Mouse (Mus musculus): ENCODE results near the gene Thada. TPM values are rescaled to one million over a fixed set of nuclear protein-coding genes. Genes with fewer than 3 reads are reported as not detected.

The Thada gene
- polyA plus RNA-seq, 1 experiment from 2014 or later: 8.9 TPM

GRCm38 (mm10) chr17:84155029-84155338, 311.0 kb downstream of the Thada start:
- Histone ChIP-seq H3K9me3 (replicated peaks; ENCODE audit: control insufficient read depth, low read length) (no peaks in the 10 kb centered on the region), H3K9ac (ENCODE audit: low read depth, low read length) (no peak overlapping the region), H3K4me3 (ENCODE audit: low read depth, low read length) (no peak overlapping the region), H3K27ac (ENCODE audit: low read depth, low read length) (no peak overlapping the region), H3K27me3 (ENCODE audit: control insufficient read depth, insufficient read depth, low read length) (peaks cover 2% of the 10 kb centered on the region), H3K36me3 (ENCODE audit: control insufficient read depth, insufficient read depth, low read length) (no peaks in the 10 kb centered on the region), H3K4me1 (ENCODE audit: control insufficient read depth, insufficient read depth, low read length) (peaks cover 55% of the 10 kb centered on the region), H3K4me2 (no peak overlapping the region)
- WGBS (ENCODE audit: insufficient replicate concordance): 84% methylated on average over 6 of the region's 6 CpGs
- no peak for ATAC-seq (replicated peaks; ENCODE audit: insufficient number of reproducible peaks, low FRiP score, low TSS enrichment)

GRCm38 (mm10) chr17:84154302-84155028, 311.5 kb downstream of the Thada start:
- Histone ChIP-seq H3K27ac (ENCODE audit: low read depth, low read length) (peak overlapping the region; percentile 79; the same call in 1 of the 2 replicates), H3K9ac (ENCODE audit: low read depth, low read length) (no peak overlapping the region; the same call in 1 of the 2 replicates), H3K9me3 (replicated peaks; ENCODE audit: control insufficient read depth, low read length) (no peaks in the 10 kb centered on the region), H3K27me3 (ENCODE audit: control insufficient read depth, insufficient read depth, low read length) (peaks cover 2% of the 10 kb centered on the region), H3K4me2 (peak overlapping the region; percentile 20; the same call in 1 of the 2 replicates), H3K36me3 (ENCODE audit: control insufficient read depth, insufficient read depth, low read length) (no peaks in the 10 kb centered on the region), H3K4me3 (ENCODE audit: low read depth, low read length) (no peak overlapping the region), H3K4me1 (ENCODE audit: control insufficient read depth, insufficient read depth, low read length) (peaks cover 59% of the 10 kb centered on the region)
- WGBS (ENCODE audit: insufficient replicate concordance): 57% methylated on average over 10 of the region's 11 CpGs
- ATAC-seq (replicated peaks; ENCODE audit: insufficient number of reproducible peaks, low FRiP score, low TSS enrichment): peak; percentile 72

- Histone ChIP-seq H3K4me1 (ENCODE audit: control insufficient read depth, insufficient read depth, low read length) (peaks cover 69% of the 10 kb centered on the region), H3K27ac (ENCODE audit: low read depth, low read length) (peak overlapping the region; percentile 86), H3K4me2 (no peak overlapping the region; the same call in 1 of the 2 replicates), H3K36me3 (ENCODE audit: control insufficient read depth, insufficient read depth, low read length) (no peaks in the 10 kb centered on the region), H3K9me3 (replicated peaks; ENCODE audit: control insufficient read depth, low read length) (no peaks in the 10 kb centered on the region), H3K27me3 (ENCODE audit: control insufficient read depth, insufficient read depth, low read length) (peaks cover 2% of the 10 kb centered on the region), H3K9ac (ENCODE audit: low read depth, low read length) (peak overlapping the region; percentile 2; the same call in 1 of the 2 replicates), H3K4me3 (ENCODE audit: low read depth, low read length) (no peak overlapping the region)
- ATAC-seq (replicated peaks; ENCODE audit: insufficient number of reproducible peaks, low FRiP score, low TSS enrichment): peak; percentile 75
- WGBS (ENCODE audit: insufficient replicate concordance): 44% methylated on average over 12 of the region's 12 CpGs
Observed at GRCm38 (mm10) chr17:84152976-84153786, 312.8 kb downstream of the Thada start.

- peak overlapping the region; percentile 2; the same call in 1 of the 2 replicates for H3K9ac ChIP-seq (ENCODE audit: low read depth, low read length)
- H3K4me3 ChIP-seq (ENCODE audit: low read depth, low read length): no peak overlapping the region
- ATAC-seq (replicated peaks; ENCODE audit: insufficient number of reproducible peaks, low FRiP score, low TSS enrichment): no peak
- WGBS (ENCODE audit: insufficient replicate concordance): 34% methylated on average over 6 of the region's 6 CpGs
- no peak overlapping the region for H3K4me2 ChIP-seq
- no peaks in the 10 kb centered on the region for H3K36me3 ChIP-seq (ENCODE audit: control insufficient read depth, insufficient read depth, low read length)
- H3K27me3 ChIP-seq (ENCODE audit: control insufficient read depth, insufficient read depth, low read length): peaks cover 2% of the 10 kb centered on the region
- no peaks in the 10 kb centered on the region for H3K9me3 ChIP-seq (replicated peaks; ENCODE audit: control insufficient read depth, low read length)
- peaks cover 67% of the 10 kb centered on the region for H3K4me1 ChIP-seq (ENCODE audit: control insufficient read depth, insufficient read depth, low read length)
- H3K27ac ChIP-seq (ENCODE audit: low read depth, low read length): peak overlapping the region; percentile 86
Observed at GRCm38 (mm10) chr17:84152206-84152975, 313.6 kb downstream of the Thada start.

- Histone ChIP-seq H3K9me3 (replicated peaks; ENCODE audit: control insufficient read depth, low read length) (no peaks in the 10 kb centered on the region), H3K27me3 (ENCODE audit: control insufficient read depth, insufficient read depth, low read length) (peaks cover 2% of the 10 kb centered on the region), H3K4me2 (no peak overlapping the region), H3K9ac (ENCODE audit: low read depth, low read length) (no peak overlapping the region), H3K4me3 (ENCODE audit: low read depth, low read length) (no peak overlapping the region), H3K4me1 (ENCODE audit: control insufficient read depth, insufficient read depth, low read length) (peaks cover 70% of the 10 kb centered on the region), H3K36me3 (ENCODE audit: control insufficient read depth, insufficient read depth, low read length) (no peaks in the 10 kb centered on the region), H3K27ac (ENCODE audit: low read depth, low read length) (no peak overlapping the region)
- ATAC-seq (replicated peaks; ENCODE audit: insufficient number of reproducible peaks, low FRiP score, low TSS enrichment): no peak
- WGBS (ENCODE audit: insufficient replicate concordance): 65% methylated on average over 6 of the region's 6 CpGs
Observed at GRCm38 (mm10) chr17:84151306-84151705, 314.7 kb downstream of the Thada start.

- H3K4me1 ChIP-seq (ENCODE audit: control insufficient read depth, insufficient read depth, low read length): peaks cover 70% of the 10 kb centered on the region
- no peak for ATAC-seq (replicated peaks; ENCODE audit: insufficient number of reproducible peaks, low FRiP score, low TSS enrichment)
- H3K27me3 ChIP-seq (ENCODE audit: control insufficient read depth, insufficient read depth, low read length): no peaks in the 10 kb centered on the region
- no peak overlapping the region for H3K4me3 ChIP-seq (ENCODE audit: low read depth, low read length)
- no peaks in the 10 kb centered on the region for H3K36me3 ChIP-seq (ENCODE audit: control insufficient read depth, insufficient read depth, low read length)
- no peaks in the 10 kb centered on the region for H3K9me3 ChIP-seq (replicated peaks; ENCODE audit: control insufficient read depth, low read length)
- 69% methylated on average over 8 of the region's 8 CpGs for WGBS (ENCODE audit: insufficient replicate concordance)
- H3K27ac ChIP-seq (ENCODE audit: low read depth, low read length): no peak overlapping the region
- H3K9ac ChIP-seq (ENCODE audit: low read depth, low read length): no peak overlapping the region
- no peak overlapping the region for H3K4me2 ChIP-seq
Observed at GRCm38 (mm10) chr17:84150291-84150690, 315.7 kb downstream of the Thada start.

- no peaks in the 10 kb centered on the region for H3K36me3 ChIP-seq (ENCODE audit: control insufficient read depth, insufficient read depth, low read length)
- H3K9me3 ChIP-seq (replicated peaks; ENCODE audit: control insufficient read depth, low read length): no peaks in the 10 kb centered on the region
- H3K4me2 ChIP-seq: no peak overlapping the region; the same call in 1 of the 2 replicates
- H3K4me1 ChIP-seq (ENCODE audit: control insufficient read depth, insufficient read depth, low read length): peaks cover 68% of the 10 kb centered on the region
- H3K9ac ChIP-seq (ENCODE audit: low read depth, low read length): 0 out of 2 replicates have a peak overlapping the region, but pooled peaks have one; percentile 43
- no peak overlapping the region for H3K4me3 ChIP-seq (ENCODE audit: low read depth, low read length)
- no peaks in the 10 kb centered on the region for H3K27me3 ChIP-seq (ENCODE audit: control insufficient read depth, insufficient read depth, low read length)
- peak overlapping the region; percentile 81 for H3K27ac ChIP-seq (ENCODE audit: low read depth, low read length)
- ATAC-seq (replicated peaks; ENCODE audit: insufficient number of reproducible peaks, low FRiP score, low TSS enrichment): no peak
- 45% methylated on average over 5 of the region's 5 CpGs for WGBS (ENCODE audit: insufficient replicate concordance)
Observed at GRCm38 (mm10) chr17:84149566-84149965, 316.4 kb downstream of the Thada start.
